Mouse (Mus musculus) urinary bladder, adult 18-20 months (tissue): Measurements from ENCODE around the gene Adam23.

Experiments used
- DNase-seq, 2 experiments: peaks; one replicate each; pipeline ENCODE4 v3.0.0; 2022; ENCODE audit warnings: low spot score in 2 of 2, mixed read lengths in 2 of 2

The Adam23 gene

DNA sequence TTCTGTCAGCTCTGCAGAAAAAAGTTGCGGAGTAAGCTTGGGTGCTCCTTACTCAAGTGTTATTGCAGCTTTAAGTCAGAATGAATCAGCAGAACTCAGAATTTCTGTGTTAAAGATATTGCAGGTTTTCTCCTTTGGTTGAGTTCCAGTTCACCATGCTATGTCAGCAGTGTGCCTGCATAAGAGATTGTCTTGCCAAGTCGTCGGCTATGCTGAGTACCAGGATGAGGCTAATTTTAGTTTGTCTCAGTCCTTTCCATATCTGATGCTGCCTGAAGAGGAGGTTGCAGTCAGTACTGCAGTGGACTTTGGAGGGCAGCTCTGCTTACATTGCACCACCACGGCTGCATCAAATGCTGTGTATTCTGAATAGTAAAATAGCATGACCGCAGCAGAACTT is 33.3 kb downstream of the Adam23 start:
- DNase-seq, result no peak

DNA sequence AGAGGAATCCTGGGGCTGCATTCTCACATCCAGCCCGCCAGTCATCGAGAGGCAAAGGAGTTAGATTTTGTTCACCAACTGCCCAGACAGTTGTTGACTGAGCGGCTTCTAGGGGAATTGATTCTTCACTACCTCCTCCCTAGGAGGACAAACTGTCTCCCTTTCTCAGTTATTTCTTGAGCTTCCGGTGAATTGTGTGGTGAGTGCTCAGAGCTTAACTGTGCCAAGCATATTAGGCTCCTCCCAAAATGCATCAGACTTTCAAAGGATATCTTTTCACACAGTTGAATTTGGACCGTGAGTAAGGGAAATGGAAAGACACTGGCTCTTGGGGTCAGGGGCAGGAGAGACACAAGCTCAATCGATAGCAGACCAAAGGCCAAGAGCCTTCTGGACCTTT is 39.0 kb downstream of the Adam23 start:
- no peak for DNase-seq

GRCm38 (mm10) chr1:63486646-63487045 is 41.0 kb downstream of the Adam23 start:
- no peak for DNase-seq

DNA sequence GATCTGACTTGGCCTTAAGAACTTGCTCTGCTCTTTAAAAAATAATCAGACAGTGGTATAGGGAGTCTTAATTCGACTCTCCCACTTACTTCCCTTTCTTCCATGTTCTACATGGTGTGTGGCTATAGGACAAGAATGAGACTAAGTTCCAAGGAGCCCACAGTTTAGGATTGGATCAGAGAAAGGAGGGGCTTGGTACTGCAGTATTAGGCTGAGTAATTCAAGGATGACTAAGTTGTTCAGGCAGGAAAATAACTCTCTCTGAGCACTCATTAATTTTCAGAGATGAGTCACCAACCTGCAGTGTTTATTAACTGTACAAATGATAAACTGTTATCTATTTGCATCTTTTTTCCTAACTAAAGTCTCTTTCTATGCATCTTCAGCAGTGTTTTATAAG is 45.3 kb downstream of the Adam23 start:
- DNase-seq, result no peak

- DNase-seq, result no peak
Measured at GRCm38 (mm10) chr1:63493325-63493724, 47.6 kb downstream of the Adam23 start.

- DNase-seq, result no peak
Measured at GRCm38 (mm10) chr1:63507386-63507785, 61.7 kb downstream of the Adam23 start.

DNA sequence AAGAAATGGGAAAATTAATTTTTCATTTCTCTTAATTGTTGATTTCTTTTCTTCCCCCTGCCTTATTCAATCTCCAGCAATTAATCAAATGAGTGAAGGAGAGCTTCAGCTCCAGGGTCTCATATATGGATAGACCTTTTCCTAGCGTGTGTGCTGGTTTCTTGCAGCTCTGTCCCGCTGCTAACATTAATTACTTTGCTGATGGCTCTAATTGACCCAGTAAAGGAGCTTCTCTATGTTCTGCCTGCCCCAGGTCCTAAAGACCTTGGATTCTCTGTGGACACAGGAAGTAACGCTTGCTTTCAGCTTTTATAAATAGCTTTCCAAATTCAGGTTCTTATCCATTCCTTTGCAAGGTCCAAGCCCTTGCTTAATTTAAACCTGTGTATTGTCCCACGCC is 63.1 kb downstream of the Adam23 start:
- no peak for DNase-seq

DNA sequence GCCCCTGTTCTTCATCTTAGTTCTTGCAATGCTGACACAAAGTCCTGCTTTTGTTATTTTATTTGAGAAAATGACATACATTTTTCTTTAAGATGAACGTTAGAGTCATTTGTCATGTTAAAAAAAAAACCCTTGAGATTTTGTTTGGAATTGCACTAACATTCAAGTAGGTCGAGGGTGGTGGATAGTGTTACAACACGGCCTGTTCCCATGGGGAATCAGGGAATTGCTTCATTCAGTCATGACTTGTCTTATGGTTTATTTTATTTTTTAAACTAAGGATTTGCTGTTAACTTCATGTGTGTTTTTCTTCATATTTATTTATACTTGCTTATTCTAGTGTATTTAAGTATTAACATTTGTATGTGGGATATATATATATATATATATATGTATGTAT is 65.7 kb downstream of the Adam23 start:
- no peak for DNase-seq

- no peak for DNase-seq
Measured at GRCm38 (mm10) chr1:63517800-63518199, 72.1 kb downstream of the Adam23 start.

DNA sequence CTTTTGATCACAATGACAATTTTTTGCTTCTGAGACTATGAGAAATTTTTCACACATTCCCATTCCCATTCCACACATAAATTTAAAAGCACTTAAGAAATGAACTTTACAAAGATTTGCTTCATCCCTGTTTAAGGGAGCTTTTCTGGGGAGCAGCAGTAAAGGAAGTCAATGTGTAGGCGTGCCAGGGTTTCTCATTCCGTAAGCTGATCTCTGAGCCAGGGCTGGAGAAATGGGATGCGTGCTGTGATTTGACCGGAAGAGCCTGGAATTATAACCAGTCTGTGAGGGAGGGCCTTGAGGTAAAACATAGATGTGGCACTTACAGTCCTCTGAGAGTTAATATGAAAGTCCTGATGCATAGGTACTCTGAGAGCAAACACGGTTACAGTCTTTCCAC is 73.1 kb downstream of the Adam23 start:
- DNase-seq, result no peak

- DNase-seq, result no peak
Measured at GRCm38 (mm10) chr1:63529901-63530300, 84.2 kb downstream of the Adam23 start.

DNA sequence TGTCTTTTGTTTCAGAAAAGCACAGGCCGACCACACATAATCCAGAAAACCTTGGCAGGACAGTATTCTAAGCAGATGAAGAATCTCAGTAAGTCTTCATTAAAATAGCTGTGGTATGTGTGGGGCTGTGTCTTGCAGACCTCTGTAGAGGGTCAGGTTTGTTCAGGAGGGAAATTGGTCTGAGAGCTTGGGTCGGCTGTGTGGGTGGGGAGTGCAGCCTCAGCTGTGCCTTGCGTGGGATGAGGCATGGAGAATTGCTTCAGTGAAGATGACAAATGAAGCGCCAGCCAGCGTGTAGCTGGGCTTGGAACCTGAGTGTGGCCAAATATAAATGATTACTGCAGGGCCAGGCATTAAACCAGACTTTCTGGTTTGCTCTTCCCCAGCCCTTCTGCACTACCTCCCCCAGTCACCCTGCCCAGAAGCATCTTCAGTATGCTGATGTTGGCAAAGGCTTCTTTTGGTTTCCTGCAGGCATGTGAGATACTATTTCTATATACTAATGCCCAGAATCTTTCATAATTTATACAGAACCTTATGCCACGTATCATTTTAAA is 88.7 kb downstream of the Adam23 start:
- DNase-seq, result no peak

GRCm38 (mm10) chr1:63539884-63540613 is 94.4 kb downstream of the Adam23 start:
- no peak for DNase-seq

DNA sequence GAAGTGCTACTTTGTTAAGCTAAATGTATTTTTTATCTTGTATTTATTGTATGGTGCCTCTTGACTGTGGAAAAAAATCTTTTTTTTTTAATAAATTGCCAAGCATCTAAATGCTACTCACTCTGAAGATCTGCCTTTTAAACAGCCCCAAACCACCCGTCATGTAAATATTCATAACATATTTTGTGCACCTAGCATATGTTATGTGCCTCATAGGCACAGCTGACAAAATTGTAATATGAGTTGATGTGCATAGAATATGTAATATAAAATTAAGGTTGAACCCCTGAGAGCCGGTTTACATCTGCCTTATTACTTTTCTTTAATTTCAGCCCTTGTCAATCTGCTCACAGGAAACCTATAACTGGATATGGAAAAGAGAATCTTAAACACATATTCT is 98.4 kb downstream of the Adam23 start:
- no peak for DNase-seq

DNA sequence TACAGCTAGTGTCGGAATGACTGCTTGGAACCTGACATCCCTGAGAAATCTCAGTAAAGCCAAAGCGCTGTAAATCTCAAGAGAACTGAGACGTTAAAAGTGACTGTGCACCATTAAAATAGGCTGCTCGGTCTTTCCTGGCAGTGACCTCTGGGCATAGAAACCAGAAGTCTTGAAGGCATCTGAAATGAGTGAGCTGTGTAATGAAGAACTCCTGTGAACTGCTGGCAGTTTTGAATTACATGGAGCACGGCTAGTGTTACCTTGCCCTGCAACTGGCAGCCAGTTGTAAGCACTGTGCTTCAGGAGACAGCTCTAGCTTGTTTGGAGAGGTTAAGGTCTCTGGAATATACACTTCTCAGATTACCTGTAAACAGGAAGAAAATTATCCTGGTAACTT is 107.3 kb downstream of the Adam23 start:
- DNase-seq, result no peak

DNA sequence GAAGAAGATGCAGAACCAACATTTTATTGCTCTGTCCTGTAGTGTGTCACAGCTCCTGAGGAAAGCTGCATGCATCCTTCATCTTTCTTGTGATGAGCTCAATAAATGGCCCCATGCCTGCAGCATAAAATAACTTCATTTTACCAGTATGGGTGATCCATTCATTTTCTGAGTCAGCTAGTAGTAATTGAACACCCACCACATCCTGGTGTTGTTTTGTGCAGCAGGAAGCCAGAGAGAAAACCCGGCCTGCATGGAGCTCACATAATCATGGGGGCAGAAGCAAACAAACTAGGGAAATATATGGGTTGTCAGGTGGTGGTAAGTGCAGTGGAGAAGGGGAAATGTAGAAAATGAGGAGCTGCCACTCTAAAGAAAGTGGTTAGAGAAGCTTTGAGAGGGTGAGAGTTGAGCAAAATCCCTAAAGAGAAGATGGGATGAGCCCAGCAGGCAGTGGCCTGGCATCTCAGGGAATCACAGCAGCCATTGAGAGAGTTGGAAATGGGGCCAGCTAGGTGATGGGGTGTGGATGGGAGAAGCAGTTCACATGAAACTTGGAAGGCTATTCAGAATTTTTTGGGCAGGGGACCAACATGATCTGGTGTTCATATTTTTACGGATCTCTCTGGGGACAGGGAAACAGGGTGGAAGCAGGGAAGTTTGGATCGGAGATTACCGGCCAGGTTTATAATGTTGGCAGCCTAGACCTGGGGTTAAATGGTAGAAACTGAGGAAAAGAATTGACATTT is 116.3 kb downstream of the Adam23 start:
- no peak for DNase-seq

GRCm38 (mm10) chr1:63563928-63564327 is 118.2 kb downstream of the Adam23 start:
- DNase-seq, result no peak

DNA sequence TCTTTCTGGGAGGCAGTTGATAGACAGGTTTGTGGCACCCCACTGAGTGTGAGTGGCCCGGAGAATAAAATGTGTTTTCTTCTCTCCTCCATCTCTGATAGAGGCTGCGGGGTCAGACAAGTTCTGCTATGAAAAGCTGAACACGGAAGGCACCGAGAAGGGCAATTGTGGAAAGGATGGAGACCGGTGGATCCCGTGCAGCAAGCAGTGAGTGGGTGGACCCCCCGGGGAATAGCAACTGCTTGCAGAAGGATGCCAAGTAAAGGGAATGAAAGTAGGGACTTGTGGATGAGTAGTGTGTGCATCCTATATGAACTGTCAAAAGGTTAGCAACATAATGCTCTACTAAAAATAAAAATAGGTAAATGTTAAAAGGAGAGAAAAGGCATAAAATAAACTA is 120.8 kb downstream of the Adam23 start:
- DNase-seq, result no peak

GRCm38 (mm10) chr1:63567031-63567430 is 121.3 kb downstream of the Adam23 start:
- DNase-seq, result no peak

DNA sequence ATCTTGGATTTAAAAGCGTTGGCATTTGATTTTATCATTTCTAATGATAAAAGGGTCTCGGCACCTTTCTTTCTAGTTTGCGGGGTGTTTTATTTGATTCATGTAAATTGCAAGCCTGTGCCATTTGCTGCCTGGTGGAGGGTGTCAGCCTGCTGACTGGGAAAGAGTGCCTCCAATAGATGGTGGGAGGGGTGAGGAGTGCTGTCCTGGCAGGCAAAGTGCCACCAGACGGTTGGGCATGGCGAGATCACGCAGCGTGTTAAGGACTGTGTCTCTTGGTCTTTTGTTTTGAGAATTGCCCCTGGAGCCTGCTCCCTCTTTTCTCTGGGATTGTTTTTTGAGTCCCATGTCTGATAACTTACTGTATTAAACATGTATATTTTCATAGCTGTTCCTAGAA is 126.5 kb downstream of the Adam23 start:
- no peak for DNase-seq

- no peak for DNase-seq
Measured at GRCm38 (mm10) chr1:63573432-63573831, 127.7 kb downstream of the Adam23 start.

- no peak for DNase-seq
Measured at GRCm38 (mm10) chr1:63573864-63574611, 128.3 kb downstream of the Adam23 start.
